Mouse (Mus musculus) layer of hippocampus, postnatal 10 days (tissue): Measurements from ENCODE around the gene Ncoa1. TPM values are rescaled to one million over a fixed set of nuclear protein-coding genes. Genes with fewer than 3 reads are reported as not detected.

ENCODE experiments used
- DNase-seq, 2 experiments: peaks; one replicate each; pipeline ENCODE4 v3.0.0; 2021; ENCODE audit warnings: low spot score in 2 of 2
- long read RNA-seq: library from polyadenylated mRNA; stranded (forward); transcript quantifications from one replicate; pipeline ENCODE4 v2.0.0, GENCODE M21; 2023
- total RNA-seq, 2 experiments: library from RNA; stranded (reverse); gene quantifications; 2 replicates each; pipeline ENCODE4 v1.2.3; 2021

The Ncoa1 gene
- total RNA-seq: 100 to 1,000 TPM; 103 to 108 TPM
- long read RNA-seq, full-length matches to known transcripts: 18 of 103 reads
- long read RNA-seq, partial matches to known transcripts: 50 of 103 reads
- long read RNA-seq, other reads (novel, unspliced or antisense): 35 of 103 reads

DNA sequence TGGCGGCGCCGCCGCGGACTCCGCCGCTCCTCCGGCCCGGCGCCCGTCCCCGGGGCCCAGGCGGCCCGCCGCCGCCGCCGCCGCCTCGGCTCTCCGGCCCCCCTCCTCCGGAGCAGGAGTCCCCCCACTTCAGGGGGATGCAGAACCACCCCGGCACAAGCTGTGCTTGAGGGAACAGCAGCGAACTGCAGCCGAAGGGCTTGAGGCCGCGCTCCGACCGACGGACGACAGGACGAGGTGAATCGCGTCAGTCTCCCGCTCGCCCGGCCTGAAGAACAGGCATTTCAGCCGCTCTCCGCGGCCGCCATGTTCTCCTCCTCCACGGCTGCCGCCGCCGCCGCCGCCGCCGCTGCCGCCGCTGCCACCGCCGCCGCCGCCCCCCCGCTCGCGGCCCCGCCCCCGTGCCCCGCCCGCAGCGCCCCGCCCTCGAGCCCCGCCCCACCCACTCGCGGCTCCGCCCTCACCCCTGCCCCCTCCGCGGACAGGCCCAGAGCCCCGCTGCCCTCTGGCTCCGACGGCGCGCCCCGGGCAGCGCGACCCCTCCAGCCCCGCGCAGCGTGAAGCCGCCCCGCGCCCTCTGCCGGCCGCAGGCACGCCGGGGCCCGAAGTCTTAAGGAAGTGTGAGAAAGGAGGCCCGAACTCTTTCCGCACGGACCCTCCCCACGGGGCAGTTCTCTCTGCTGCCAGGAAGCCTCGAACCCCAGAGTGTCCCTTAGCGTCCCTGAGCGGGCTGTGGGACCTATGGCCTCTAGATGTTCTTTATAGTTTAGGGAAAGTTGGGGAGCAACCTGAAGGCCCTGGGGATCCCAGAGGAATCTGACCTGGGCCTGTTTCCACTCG, at the start of gene Ncoa1:
Gene Ncoa1, minus strand, starts transcription at position 351 of the 840 bp plus-strand sequence.
- peak; percentile 71 to 81 for DNase-seq

- no peak for DNase-seq
Observed at GRCm38 (mm10) chr12:4524546-4524945, 47.6 kb upstream of the Ncoa1 start.

DNA sequence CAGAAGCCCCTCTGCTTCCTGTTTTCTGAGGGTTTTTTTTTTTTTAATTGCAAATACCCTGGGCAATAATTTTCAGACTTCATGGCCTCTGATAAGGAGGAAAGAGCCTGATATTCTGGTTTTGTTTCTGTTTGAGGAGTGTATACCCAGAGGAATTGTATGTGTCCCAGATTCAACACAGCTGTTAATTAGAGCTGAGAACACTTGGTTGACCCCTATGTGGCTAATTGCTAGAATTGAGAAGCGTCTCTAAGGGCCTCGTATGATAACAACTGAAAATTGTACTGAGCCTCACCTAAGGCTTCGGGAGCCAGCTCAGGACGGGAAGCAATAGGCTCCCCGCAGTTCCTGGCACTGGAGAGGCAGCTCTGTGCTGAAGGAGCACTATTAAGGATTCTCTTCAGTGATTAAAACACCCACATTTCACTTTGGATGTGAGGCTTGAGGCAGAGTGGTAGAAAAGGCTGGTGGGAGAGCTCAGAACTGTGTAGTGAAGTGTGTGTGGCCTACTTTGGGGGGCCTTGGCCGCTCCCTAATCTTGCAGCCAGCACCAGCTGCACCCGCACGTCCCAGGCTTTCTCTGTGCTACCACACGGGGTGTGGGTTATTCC, 46.8 kb upstream of the Ncoa1 start:
- DNase-seq: peak; percentile 23 to 27

GRCm38 (mm10) chr12:4523208-4523607, 46.2 kb upstream of the Ncoa1 start:
- peak; percentile 76 to 77 for DNase-seq

DNA sequence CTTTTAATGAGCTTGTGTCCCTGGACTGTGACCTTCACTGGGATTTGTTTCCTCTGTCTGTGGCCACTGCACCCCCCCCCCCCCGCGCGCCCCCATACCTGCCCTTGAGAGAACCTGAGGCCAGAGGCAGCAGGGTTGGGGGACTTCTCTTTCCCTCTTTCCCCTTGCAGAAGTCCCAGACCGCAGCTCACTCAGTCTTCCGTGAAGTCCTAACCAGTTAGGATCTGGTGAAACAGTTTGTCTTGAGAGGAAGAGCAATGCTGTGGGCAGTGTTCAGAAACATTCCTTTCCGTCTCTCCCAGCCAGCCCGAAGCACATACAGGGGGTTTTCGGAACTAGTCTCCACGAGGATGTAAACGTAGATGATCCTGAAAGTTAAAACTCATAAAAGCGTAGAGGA, 42.0 kb upstream of the Ncoa1 start:
- no peak for DNase-seq

DNA sequence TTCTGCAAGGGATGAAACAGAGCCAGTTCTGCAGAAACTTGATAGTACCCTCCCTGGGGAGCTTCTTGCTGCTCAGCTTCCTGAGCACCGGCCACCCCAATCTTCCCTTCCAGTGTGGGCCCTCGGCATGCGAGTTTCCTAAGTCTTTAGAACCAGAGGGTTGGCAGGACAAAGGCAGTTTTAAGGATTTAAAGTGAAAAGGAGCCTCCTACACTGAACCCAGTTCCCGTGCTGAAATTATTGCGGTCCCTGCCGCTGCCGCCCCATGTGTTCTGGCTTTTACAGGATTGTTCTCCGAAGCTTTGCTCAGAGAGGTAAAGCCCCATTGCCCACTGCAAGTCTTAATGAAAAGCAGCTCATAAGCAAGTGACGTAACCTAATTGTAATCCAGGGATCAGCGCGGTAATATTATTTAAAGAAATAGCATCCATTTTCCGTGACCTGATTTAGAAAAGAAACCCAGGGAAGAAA, 32.6 kb upstream of the Ncoa1 start:
- DNase-seq: peak; percentile 16 to 24

GRCm38 (mm10) chr12:4508182-4508581, 31.2 kb upstream of the Ncoa1 start:
- no peak for DNase-seq

DNA sequence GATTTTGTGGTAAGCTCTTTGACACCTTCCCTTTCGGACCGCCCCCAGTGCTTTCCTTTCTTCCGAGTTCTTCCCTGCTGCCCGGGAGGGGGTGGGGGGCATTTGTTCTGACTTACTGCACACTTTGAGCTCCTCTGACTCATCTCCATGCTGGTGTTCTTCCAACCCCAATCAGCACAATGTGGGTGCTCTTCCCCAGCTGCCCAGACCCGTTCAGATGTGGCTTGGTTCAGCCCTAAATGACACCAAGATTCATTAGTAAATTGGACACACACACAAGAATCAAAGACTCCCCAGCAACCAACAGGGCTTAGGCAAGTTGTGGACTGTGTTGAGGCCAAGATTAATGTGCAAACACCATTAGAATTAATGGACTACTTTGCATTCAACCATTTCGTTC, 30.5 kb upstream of the Ncoa1 start:
- DNase-seq: peak; percentile 40 to 55

DNA sequence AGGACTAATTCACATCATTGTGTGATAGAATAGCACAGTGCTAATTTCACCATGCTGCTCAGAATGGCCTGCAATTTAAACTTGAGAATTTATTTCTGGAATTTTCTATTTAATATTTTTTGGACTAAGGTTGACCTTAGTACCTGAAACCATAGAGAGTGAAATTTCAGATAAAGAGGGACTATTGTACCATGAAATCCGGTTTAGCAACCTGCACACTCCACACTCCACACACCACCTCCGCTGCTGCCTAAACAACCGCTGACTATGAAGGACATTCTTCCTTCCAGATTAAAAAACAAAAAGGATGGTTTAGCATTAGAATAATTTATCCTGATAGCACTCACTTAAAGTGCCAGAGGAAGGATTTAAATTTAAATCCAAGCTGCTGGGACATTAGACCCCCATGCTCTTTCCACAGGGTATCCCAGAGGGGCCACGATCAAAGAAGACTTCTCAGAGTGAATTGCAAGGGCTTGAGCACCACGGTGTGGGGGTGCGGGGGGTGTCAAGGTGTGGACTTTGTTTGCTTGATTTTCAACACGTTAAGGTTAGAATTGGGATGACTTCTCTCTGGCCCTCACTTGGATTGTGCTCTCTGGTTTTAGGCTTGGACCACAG, 29.9 kb upstream of the Ncoa1 start:
- no peak for DNase-seq

- no peak for DNase-seq
Observed at GRCm38 (mm10) chr12:4505298-4505697, 28.3 kb upstream of the Ncoa1 start.

DNA sequence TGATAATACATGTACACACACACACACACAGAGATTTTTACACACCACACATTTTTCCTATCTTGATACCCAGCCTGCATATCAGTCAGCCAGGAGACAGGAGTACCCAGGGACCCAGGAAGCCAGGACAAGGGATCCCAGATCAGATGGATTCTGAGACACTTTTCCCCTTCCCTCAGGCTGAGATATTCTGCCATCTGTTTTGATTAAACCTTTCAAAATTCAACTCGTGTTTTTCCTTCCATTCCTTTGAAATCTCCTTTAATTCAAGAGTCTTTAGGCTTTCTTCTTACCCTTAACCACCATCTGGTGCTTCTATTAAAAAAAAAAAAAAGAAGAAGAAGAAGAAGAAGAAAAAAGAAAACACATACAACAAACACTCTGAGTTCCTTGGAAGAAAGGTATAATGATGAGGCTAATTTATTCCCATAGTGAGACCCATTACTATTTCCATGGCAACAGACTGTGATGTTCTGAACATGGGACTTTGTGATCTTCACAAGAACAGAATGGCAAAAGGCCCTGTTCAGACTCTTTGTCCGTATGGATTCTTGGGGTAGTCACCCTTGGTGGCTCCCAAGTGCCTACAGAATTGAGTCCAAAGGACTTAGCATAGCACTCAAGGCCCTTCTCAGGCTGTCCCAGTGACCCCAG, 26.8 kb upstream of the Ncoa1 start:
- no peak for DNase-seq

DNA sequence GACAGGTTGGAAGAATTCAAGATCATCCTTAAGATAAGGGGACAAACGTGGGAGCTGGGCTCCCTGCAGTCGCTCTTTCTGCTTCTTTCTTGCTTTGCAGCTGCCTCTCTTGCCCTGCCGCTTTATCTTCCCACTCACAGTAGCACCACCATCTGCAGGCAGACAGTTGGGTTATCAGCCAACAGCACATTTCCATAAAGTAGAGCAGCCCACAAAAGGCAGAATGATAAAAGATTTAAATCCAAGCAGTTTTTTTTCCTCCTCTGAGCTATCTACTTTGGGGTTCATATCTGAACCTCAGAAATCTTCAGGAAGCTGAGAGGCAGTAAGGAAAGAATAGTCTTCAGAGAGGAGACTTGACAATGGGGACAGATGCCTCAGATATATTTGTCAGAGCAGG, 24.9 kb upstream of the Ncoa1 start:
- DNase-seq: peak in 1 of 2 experiments; percentile 16

- DNase-seq: no peak
Observed at GRCm38 (mm10) chr12:4500516-4500915, 23.5 kb upstream of the Ncoa1 start.

- DNase-seq: no peak
Observed at GRCm38 (mm10) chr12:4499651-4500175, 22.7 kb upstream of the Ncoa1 start.

DNA sequence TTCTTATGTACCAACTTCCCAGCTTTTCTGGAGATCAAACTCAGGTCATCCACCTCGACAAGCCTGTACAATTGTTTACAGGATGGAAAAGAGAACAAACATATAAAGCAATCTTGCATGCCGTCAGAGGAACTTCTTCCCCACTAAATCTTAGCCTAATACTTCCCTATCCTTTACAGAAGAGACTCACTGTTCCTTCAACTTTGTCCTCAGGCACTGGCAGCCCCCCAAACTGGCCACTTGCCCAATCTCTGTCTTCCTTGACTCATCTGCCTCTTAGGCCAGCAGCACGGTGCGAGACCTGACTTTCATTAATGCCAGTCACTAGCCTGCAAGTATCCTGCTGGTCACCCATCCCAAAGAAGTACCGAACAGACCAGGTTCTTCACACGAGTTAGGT, 11.4 kb upstream of the Ncoa1 start:
- peak in 1 of 2 experiments; percentile 52 for DNase-seq

DNA sequence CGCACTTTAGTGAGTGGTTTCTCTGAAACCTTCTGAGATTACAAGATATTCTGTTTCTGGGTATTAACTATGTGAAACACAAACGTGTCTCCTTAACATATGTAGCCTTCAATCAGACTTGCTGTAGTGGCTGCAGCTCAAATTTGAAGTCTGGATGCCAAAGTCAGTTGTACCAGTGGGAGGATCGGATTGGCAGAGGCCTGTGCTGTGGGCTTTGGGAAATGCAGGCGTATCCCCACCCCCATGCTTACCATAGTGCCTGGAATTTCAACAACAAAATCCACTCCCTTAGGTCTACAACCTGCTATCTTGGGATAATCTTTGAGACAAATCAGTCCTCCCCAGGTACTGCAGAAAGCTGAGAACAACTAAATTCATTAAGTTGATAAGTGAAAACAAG, 6.4 kb upstream of the Ncoa1 start:
- DNase-seq: no peak

GRCm38 (mm10) chr12:4481687-4482086, 4.7 kb upstream of the Ncoa1 start:
- DNase-seq: no peak

GRCm38 (mm10) chr12:4480250-4480649, 3.3 kb upstream of the Ncoa1 start:
- DNase-seq: no peak

GRCm38 (mm10) chr12:4479171-4479881, 2.3 kb upstream of the Ncoa1 start:
- no peak for DNase-seq
